Mouse (Mus musculus): ENCODE measurements at regions not wholly inside any gene's neighbourhood (a gene's known extent, or its start where the extent isn't known, plus 50 kb on each side); places are given as distances from the start of the nearest gene placed in this dataset.

- Histone ChIP-seq H3K9me3 (ENCODE audit: control insufficient read depth, low read length) (no peaks in the 10 kb centered on the region), H3K9ac (ENCODE audit: low read length) (no peak overlapping the region), H3K36me3 (ENCODE audit: control insufficient read depth, insufficient read depth, low read length) (no peaks in the 10 kb centered on the region), H3K4me1 (replicated peaks; ENCODE audit: control insufficient read depth, insufficient read depth) (no peaks in the 10 kb centered on the region; the same call in 1 of the 2 replicates), H3K4me2 (replicated peaks; ENCODE audit: low read depth) (no peak overlapping the region), H3K4me3 (ENCODE audit: low read depth, low read length) (no peak overlapping the region), H3K27me3 (ENCODE audit: control insufficient read depth, insufficient read depth, low read length) (no peaks in the 10 kb centered on the region), H3K27ac (replicated peaks) (no peak overlapping the region)
- TF ChIP-seq CTCF (IDR thresholded peaks at IDR 0.05; ENCODE audit: low read depth): no peak
- TF ChIP-seq EP300 (optimal IDR thresholded peaks at IDR 0.05): no peak
- no peak for ATAC-seq (ENCODE audit: low FRiP score, low TSS enrichment)
- 63% methylated on average over 5 of the region's 5 CpGs for WGBS
- no peak for DNase-seq (ENCODE audit: low spot score)
Observed at GRCm38 (mm10) chr9:61705586-61706233, 208.6 kb downstream of the Rplp1 start.

- no peak for ATAC-seq (ENCODE audit: low FRiP score, low TSS enrichment)
- peak; percentile 34 for DNase-seq (ENCODE audit: low spot score)
- H3K4me2 ChIP-seq (replicated peaks; ENCODE audit: low read depth): 0 out of 2 replicates have a peak overlapping the region, but pooled peaks have one; percentile 20
- no peaks in the 10 kb centered on the region; the same call in 1 of the 2 replicates for H3K4me1 ChIP-seq (replicated peaks; ENCODE audit: control insufficient read depth, insufficient read depth)
- H3K36me3 ChIP-seq (ENCODE audit: control insufficient read depth, insufficient read depth, low read length): no peaks in the 10 kb centered on the region
- TF ChIP-seq EP300 (optimal IDR thresholded peaks at IDR 0.05) (no peak), CTCF (IDR thresholded peaks at IDR 0.05; ENCODE audit: low read depth) (no peak)
- no peaks in the 10 kb centered on the region for H3K27me3 ChIP-seq (ENCODE audit: control insufficient read depth, insufficient read depth, low read length)
- WGBS: 35% methylated on average over 11 of the region's 11 CpGs
- no peak overlapping the region for H3K4me3 ChIP-seq (ENCODE audit: low read depth, low read length)
- H3K9me3 ChIP-seq (ENCODE audit: control insufficient read depth, low read length): no peaks in the 10 kb centered on the region
- no peak overlapping the region for H3K9ac ChIP-seq (ENCODE audit: low read length)
- no peak overlapping the region for H3K27ac ChIP-seq (replicated peaks)
Observed at GRCm38 (mm10) chr9:61703301-61703700, 211.0 kb downstream of the Rplp1 start.

GRCm38 (mm10) chr9:61702280-61702966 lies 211.9 kb downstream of the Rplp1 start:
- Histone ChIP-seq H3K27ac (replicated peaks) (no peak overlapping the region), H3K36me3 (ENCODE audit: control insufficient read depth, insufficient read depth, low read length) (no peaks in the 10 kb centered on the region), H3K4me3 (ENCODE audit: low read depth, low read length) (no peak overlapping the region), H3K4me1 (replicated peaks; ENCODE audit: control insufficient read depth, insufficient read depth) (no peaks in the 10 kb centered on the region; the same call in 1 of the 2 replicates), H3K9ac (ENCODE audit: low read length) (no peak overlapping the region), H3K9me3 (ENCODE audit: control insufficient read depth, low read length) (no peaks in the 10 kb centered on the region), H3K27me3 (ENCODE audit: control insufficient read depth, insufficient read depth, low read length) (no peaks in the 10 kb centered on the region), H3K4me2 (replicated peaks; ENCODE audit: low read depth) (no peak overlapping the region)
- no peak for DNase-seq (ENCODE audit: low spot score)
- TF ChIP-seq EP300 (optimal IDR thresholded peaks at IDR 0.05): no peak
- no peak for TF ChIP-seq CTCF (IDR thresholded peaks at IDR 0.05; ENCODE audit: low read depth)
- ATAC-seq (ENCODE audit: low FRiP score, low TSS enrichment): no peak; the same call in 1 of the 2 replicates
- 60% methylated on average over 22 of the region's 22 CpGs for WGBS

GRCm38 (mm10) chr9:61700576-61700975 lies 213.8 kb downstream of the Rplp1 start:
- Histone ChIP-seq H3K27ac (replicated peaks) (no peak overlapping the region), H3K9me3 (ENCODE audit: control insufficient read depth, low read length) (no peaks in the 10 kb centered on the region), H3K4me3 (ENCODE audit: low read depth, low read length) (no peak overlapping the region), H3K27me3 (ENCODE audit: control insufficient read depth, insufficient read depth, low read length) (no peaks in the 10 kb centered on the region), H3K9ac (ENCODE audit: low read length) (no peak overlapping the region), H3K4me2 (replicated peaks; ENCODE audit: low read depth) (no peak overlapping the region), H3K36me3 (ENCODE audit: control insufficient read depth, insufficient read depth, low read length) (no peaks in the 10 kb centered on the region), H3K4me1 (replicated peaks; ENCODE audit: control insufficient read depth, insufficient read depth) (no peaks in the 10 kb centered on the region; the same call in 1 of the 2 replicates)
- DNase-seq (ENCODE audit: low spot score): no peak
- 89% methylated on average over 6 of the region's 6 CpGs for whole genome bisulfite sequencing
- ATAC-seq (ENCODE audit: low FRiP score, low TSS enrichment): no peak
- no peak for TF ChIP-seq CTCF (IDR thresholded peaks at IDR 0.05; ENCODE audit: low read depth)
- no peak for TF ChIP-seq EP300 (optimal IDR thresholded peaks at IDR 0.05)

- WGBS: 45% methylated on average over 5 of the region's 5 CpGs
- H3K27ac ChIP-seq (replicated peaks): no peak overlapping the region
- no peaks in the 10 kb centered on the region for H3K9me3 ChIP-seq (ENCODE audit: control insufficient read depth, low read length)
- no peaks in the 10 kb centered on the region for H3K36me3 ChIP-seq (ENCODE audit: control insufficient read depth, insufficient read depth, low read length)
- DNase-seq (ENCODE audit: low spot score) (no peak), ATAC-seq (ENCODE audit: low FRiP score, low TSS enrichment) (no peak)
- H3K4me1 ChIP-seq (replicated peaks; ENCODE audit: control insufficient read depth, insufficient read depth): no peaks in the 10 kb centered on the region; the same call in 1 of the 2 replicates
- H3K4me3 ChIP-seq (ENCODE audit: low read depth, low read length): no peak overlapping the region
- H3K9ac ChIP-seq (ENCODE audit: low read length): no peak overlapping the region
- TF ChIP-seq EP300 (optimal IDR thresholded peaks at IDR 0.05) (no peak), CTCF (IDR thresholded peaks at IDR 0.05; ENCODE audit: low read depth) (no peak)
- no peaks in the 10 kb centered on the region for H3K27me3 ChIP-seq (ENCODE audit: control insufficient read depth, insufficient read depth, low read length)
- no peak overlapping the region for H3K4me2 ChIP-seq (replicated peaks; ENCODE audit: low read depth)
Observed at GRCm38 (mm10) chr9:61699618-61700017, 214.7 kb downstream of the Rplp1 start.

GRCm38 (mm10) chr9:61697959-61698358 lies 216.4 kb downstream of the Rplp1 start:
- Histone ChIP-seq H3K4me3 (ENCODE audit: low read depth, low read length) (no peak overlapping the region), H3K4me2 (replicated peaks; ENCODE audit: low read depth) (no peak overlapping the region), H3K27me3 (ENCODE audit: control insufficient read depth, insufficient read depth, low read length) (no peaks in the 10 kb centered on the region), H3K4me1 (replicated peaks; ENCODE audit: control insufficient read depth, insufficient read depth) (no peaks in the 10 kb centered on the region; the same call in 1 of the 2 replicates), H3K36me3 (ENCODE audit: control insufficient read depth, insufficient read depth, low read length) (no peaks in the 10 kb centered on the region), H3K9ac (ENCODE audit: low read length) (no peak overlapping the region), H3K27ac (replicated peaks) (no peak overlapping the region), H3K9me3 (ENCODE audit: control insufficient read depth, low read length) (no peaks in the 10 kb centered on the region)
- peak; percentile 80 for DNase-seq (ENCODE audit: low spot score)
- peak; percentile 47; the same call in 1 of the 2 replicates for ATAC-seq (ENCODE audit: low FRiP score, low TSS enrichment)
- 19% methylated on average over 11 of the region's 11 CpGs for whole genome bisulfite sequencing
- TF ChIP-seq CTCF (IDR thresholded peaks at IDR 0.05; ENCODE audit: low read depth): peak; percentile 95
- TF ChIP-seq EP300 (optimal IDR thresholded peaks at IDR 0.05): no peak

Measured in stomach, postnatal 0 days (tissue).